Mouse (Mus musculus): ENCODE results near the gene Gm20388.

DNA sequence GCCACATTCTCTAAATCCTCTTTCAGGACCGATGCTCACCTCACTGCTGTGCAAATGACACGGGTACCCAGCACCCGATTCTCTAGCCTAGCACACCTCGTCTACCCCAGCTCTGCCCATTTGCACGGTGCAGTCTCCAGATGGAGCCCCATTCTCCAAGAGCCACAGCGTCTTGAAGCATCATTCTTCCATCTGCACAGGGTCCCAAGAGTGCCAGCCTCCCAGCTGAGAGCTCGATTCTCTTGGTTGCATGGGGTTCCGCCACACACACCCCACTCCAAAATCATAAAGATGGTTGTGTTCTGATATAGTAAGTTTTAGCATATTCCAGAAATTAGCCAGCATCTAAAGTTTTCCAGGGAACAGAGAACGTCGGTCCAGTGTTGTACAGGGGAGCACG, 2432.7 kb downstream of the Gm20388 start:
- TF ChIP-seq GATA1 (IDR thresholded peaks at IDR 0.05; ENCODE audit: low read length) (no peak), TAL1 (IDR thresholded peaks at IDR 0.05; ENCODE audit: low read length) (no peak)

Data from erythroblast, embryonic 14.5 days (primary cell).